Comparison of ENCODE assay signal across 8 mouse cellular contexts in genomic region chr9:53771344-53772021, GRCm38 (mm10). TPM values are rescaled to one million over a fixed set of nuclear protein-coding genes. Genes with fewer than 3 reads are reported as not detected.
A peak's percentile ranks its signal among the peaks of the same experiment; 100 is the strongest.
DNase-seq lines count a peak whose midpoint lies in the region; ATAC-seq and TF ChIP-seq lines count a peak whose summit lies in the region.

TSS of gene Slc35f2 (plus strand) at chr9:53771538.

- DNase-seq in T-cell, adult 2 months (ENCODE audit: low spot score): peak; percentile 59
- DNase-seq in cerebellum, adult 2 months: peak; percentile 17 to 45
- peak; percentile 43 for DNase-seq in forelimb bud, embryonic 11.5 days (ENCODE audit: low read depth, low spot score)
- DNase-seq in intestine, embryonic 14.5 days (ENCODE audit: low spot score): peak; percentile 86
- peak; percentile 17 to 26 for DNase-seq in left cerebral cortex, postnatal 14 days (ENCODE audit: low spot score in 2 of 2)
- peak; percentile 51 for DNase-seq in right cerebral cortex, postnatal 4 days
- DNase-seq in gastrocnemius, adult 8-10 months (ENCODE audit: low spot score in 2 of 2): no peak

- ATAC-seq in intestine, embryonic 14.5 days (replicated peaks; ENCODE audit: low FRiP score, low TSS enrichment, low read depth): peak; percentile 91
- peak; percentile 71 for ATAC-seq in megakaryocyte-erythroid progenitor cell, adult 5-6 weeks (replicated peaks; ENCODE audit: low FRiP score, low TSS enrichment, poor library complexity, severe bottlenecking)

- H3K27me3 ChIP-seq in cerebellum, adult 2 months (ENCODE audit: control insufficient read depth, insufficient read depth, low read length): no peaks in the 10 kb centered on the region
- peaks cover 15% of the 10 kb centered on the region for H3K27me3 ChIP-seq in intestine, embryonic 14.5 days (replicated peaks; ENCODE audit: control insufficient read depth, insufficient read depth, low read length)

- H3K4me3 ChIP-seq in cerebellum, adult 2 months (replicated peaks; ENCODE audit: insufficient read depth, low read depth, low read length): peak within 1 kb of the TSS; percentile 42
- H3K4me3 ChIP-seq in intestine, embryonic 14.5 days (ENCODE audit: low read depth, low read length): peak within 1 kb of the TSS; percentile 56

- TF ChIP-seq CTCF in cerebellum, adult 2 months (IDR thresholded peaks at IDR 0.05; ENCODE audit: borderline replicate concordance, insufficient read depth, low read depth, low read length): no peak

- no peaks in the 10 kb centered on the region for H3K36me3 ChIP-seq in intestine, embryonic 14.5 days (ENCODE audit: control insufficient read depth, insufficient read depth, low read length)

- 0 out of 2 replicates have a peak, but pooled peaks cover 4% of the 10 kb centered on the region for H3K9me3 ChIP-seq in intestine, embryonic 14.5 days (ENCODE audit: control insufficient read depth, low read length)

- H3K4me2 ChIP-seq in intestine, embryonic 14.5 days (ENCODE audit: low read length): peak within 1 kb of the TSS; percentile 94

- no peak for TF ChIP-seq POLR2A in cerebellum, adult 2 months (IDR thresholded peaks at IDR 0.05; ENCODE audit: borderline replicate concordance, insufficient read depth, low read length)

- H3K27ac ChIP-seq in cerebellum, adult 2 months (ENCODE audit: insufficient read depth, low read length): no peak within 1 kb of the TSS
- H3K27ac ChIP-seq in intestine, embryonic 14.5 days (ENCODE audit: low read depth): no peak within 1 kb of the TSS

- peak within 1 kb of the TSS; percentile 51 for H3K9ac ChIP-seq in intestine, embryonic 14.5 days (ENCODE audit: low read length)

- under 1% methylated on average over 50 of the region's 50 CpGs for WGBS in cerebellum, adult 2 months
- WGBS in intestine, embryonic 14.5 days: under 1% methylated on average over 49 of the region's 50 CpGs

- H3K4me1 ChIP-seq in cerebellum, adult 2 months (ENCODE audit: control insufficient read depth, insufficient read depth, low read length): no peaks in the 10 kb centered on the region
- H3K4me1 ChIP-seq in intestine, embryonic 14.5 days (replicated peaks; ENCODE audit: control insufficient read depth, insufficient read depth, low read length): 0 out of 2 replicates have a peak, but pooled peaks cover 4% of the 10 kb centered on the region

- intact Hi-C loops in left cerebral cortex, postnatal 14 days (cut with DNase I): no loop called here

RNA-seq across cellular contexts. Expression of gene Slc35f2, which starts in this region (rescaled TPM):
- polyA plus RNA-seq in cerebellum, adult 2 months (2012; rRNA removed): 5.4 and 6.0 TPM in 2 replicates
- polyA plus RNA-seq in intestine, embryonic 14.5 days (2014; fragmentation: Nextera tagmentation; extraction: Ambion mirVana): 13.2 and 13.7 TPM in 2 replicates
- 1 to 10 TPM; 4.5 to 5.2 TPM for total RNA-seq in left cerebral cortex, postnatal 14 days (2021)
- total RNA-seq in megakaryocyte-erythroid progenitor cell, adult 5-6 weeks (2014; fragmentation: Nextera tagmentation): 3.2 and 3.3 TPM in 2 replicates
- total RNA-seq in megakaryocyte-erythroid progenitor cell, adult 5-6 weeks (2017): 1.6 and 2.7 TPM in 2 replicates
- total RNA-seq in gastrocnemius, adult 8-10 months (2022): not detected

Comparison
In these comparisons a context has a peak if more than half of its experiments do, and no peak if none do; other contexts are left out.
1. DNase-seq: peak in T-cell, adult 2 months (single experiment), cerebellum, adult 2 months (2 of 2), forelimb bud, embryonic 11.5 days (single experiment), intestine, embryonic 14.5 days (single experiment), left cerebral cortex, postnatal 14 days (2 of 2) and right cerebral cortex, postnatal 4 days (single experiment); none in gastrocnemius, adult 8-10 months (0 of 2).